Mouse (Mus musculus) ovary, adult 18-20 months (tissue): Measurements from ENCODE around the gene Slc25a33.

ENCODE experiments used
- DNase-seq: peaks from one replicate; pipeline ENCODE4 v3.0.0; 2022; ENCODE audit warnings: low spot score, mixed read lengths

Slc25a33 gene

GRCm38 (mm10) chr4:149696189-149696971 lies 77.7 kb downstream of the Slc25a33 start:
- no peak for DNase-seq
